Comparison of ENCODE assay signal across 8 mouse cellular contexts in genomic region chr8:106059613-106060371, GRCm38 (mm10). TPM values are rescaled to one million over a fixed set of nuclear protein-coding genes. Genes with fewer than 3 reads are reported as not detected.
A peak's percentile ranks its signal among the peaks of the same experiment; 100 is the strongest.
DNase-seq lines count a peak whose midpoint lies in the region; ATAC-seq lines count a peak whose summit lies in the region.

No protein-coding gene starts in this region.

- peak; percentile 47 for DNase-seq in left cerebral cortex, postnatal 4 days
- no peak for DNase-seq in left cerebral cortex, adult 11 months (ENCODE audit: low spot score)
- peak; percentile 76 for DNase-seq in ZHBTc4 (ENCODE audit: low read depth, low spot score)
- DNase-seq in hindbrain, embryonic 11.5 days (ENCODE audit: low spot score), result peak; percentile 77
- peak; percentile 54 to 64 for DNase-seq in lung, adult 18-20 months
- DNase-seq in right cerebral cortex, postnatal 14 days, result no peak

- WGBS in hindbrain, embryonic 11.5 days, result under 1% methylated on average over 53 of the region's 83 CpGs
- under 1% methylated on average over 62 of the region's 83 CpGs for WGBS in neural tube, embryonic 13.5 days

- H3K9me3 ChIP-seq in hindbrain, embryonic 11.5 days (ENCODE audit: control insufficient read depth, low read length), result no peaks in the 10 kb centered on the region
- H3K9me3 ChIP-seq in neural tube, embryonic 13.5 days, result no peaks in the 10 kb centered on the region

- peak overlapping the region; percentile 90 for H3K4me3 ChIP-seq in hindbrain, embryonic 11.5 days (ENCODE audit: low read depth, low read length)
- H3K4me3 ChIP-seq in neural tube, embryonic 13.5 days, result peak overlapping the region; percentile 91

- intact Hi-C loops in left cerebral cortex, postnatal 4 days (cut with DNase I), result no loop called here

- no peaks in the 10 kb centered on the region for H3K4me1 ChIP-seq in hindbrain, embryonic 11.5 days (replicated peaks; ENCODE audit: control insufficient read depth, insufficient read depth, low read length)
- peaks cover 42% of the 10 kb centered on the region for H3K4me1 ChIP-seq in neural tube, embryonic 13.5 days (replicated peaks)

- no peaks in the 10 kb centered on the region for H3K27me3 ChIP-seq in hindbrain, embryonic 11.5 days (ENCODE audit: control insufficient read depth, insufficient read depth, low read length)
- no peaks in the 10 kb centered on the region for H3K27me3 ChIP-seq in neural tube, embryonic 13.5 days

- ATAC-seq in erythroid progenitor cell, adult 5-6 weeks (replicated peaks; ENCODE audit: low FRiP score, poor library complexity, severe bottlenecking), result peak; percentile 36
- peak; percentile 89 for ATAC-seq in hindbrain, embryonic 11.5 days (ENCODE audit: low FRiP score)
- ATAC-seq in neural tube, embryonic 13.5 days (ENCODE audit: low read depth), result peak; percentile 84

- peak overlapping the region; percentile 76 for H3K4me2 ChIP-seq in hindbrain, embryonic 11.5 days (replicated peaks; ENCODE audit: low read depth, low read length)
- peak overlapping the region; percentile 78 for H3K4me2 ChIP-seq in neural tube, embryonic 13.5 days

- H3K27ac ChIP-seq in hindbrain, embryonic 11.5 days (ENCODE audit: low read depth, low read length), result peak overlapping the region; percentile 89
- peak overlapping the region; percentile 92 for H3K27ac ChIP-seq in neural tube, embryonic 13.5 days (replicated peaks)

- no peaks in the 10 kb centered on the region for H3K36me3 ChIP-seq in hindbrain, embryonic 11.5 days (ENCODE audit: control insufficient read depth, insufficient read depth, low read length)
- H3K36me3 ChIP-seq in neural tube, embryonic 13.5 days, result no peaks in the 10 kb centered on the region

- H3K9ac ChIP-seq in hindbrain, embryonic 11.5 days (ENCODE audit: low read depth, low read length), result peak overlapping the region; percentile 83
- H3K9ac ChIP-seq in neural tube, embryonic 13.5 days, result peak overlapping the region; percentile 86

RNA-seq across cellular contexts. Expression of gene Nfatc3, which starts 1.2 kb away (rescaled TPM):
- total RNA-seq in left cerebral cortex, postnatal 4 days (2021), result 10 to 100 TPM; 15.8 to 17.2 TPM
- 71.3 and 80.4 TPM in 2 replicates for total RNA-seq in erythroid progenitor cell, adult 5-6 weeks (2015; ENCODE audit: low replicate concordance)
- 32.7 and 37.5 TPM in 2 replicates for total RNA-seq in erythroid progenitor cell, adult 5-6 weeks (2017; ENCODE audit: low replicate concordance)
- polyA plus RNA-seq in hindbrain, embryonic 11.5 days (2014; fragmentation: Nextera tagmentation; extraction: Ambion mirVana), result 4.2 and 8.1 TPM in 2 replicates
- polyA plus RNA-seq in neural tube, embryonic 13.5 days (2015; fragmentation: Nextera tagmentation; extraction: Ambion mirVana), result 4.1 and 4.2 TPM in 2 replicates

RNA-seq across cellular contexts. Expression of gene Ddx28, which starts 48.1 kb away (rescaled TPM):
- total RNA-seq in left cerebral cortex, postnatal 4 days (2021), result 10 to 100 TPM; 14.4 to 15.3 TPM
- 1.8 and 4.6 TPM in 2 replicates for total RNA-seq in erythroid progenitor cell, adult 5-6 weeks (2015; ENCODE audit: low replicate concordance)
- total RNA-seq in erythroid progenitor cell, adult 5-6 weeks (2017; ENCODE audit: low replicate concordance), result 3.2 and 5.0 TPM in 2 replicates
- polyA plus RNA-seq in hindbrain, embryonic 11.5 days (2014; fragmentation: Nextera tagmentation; extraction: Ambion mirVana), result 21.2 and 21.3 TPM in 2 replicates
- 20.7 and 22.2 TPM in 2 replicates for polyA plus RNA-seq in neural tube, embryonic 13.5 days (2015; fragmentation: Nextera tagmentation; extraction: Ambion mirVana)

RNA-seq across cellular contexts. Expression of gene Dpep2nb, which starts 54.0 kb away (rescaled TPM):
- total RNA-seq in left cerebral cortex, postnatal 4 days (2021), result not detected
- total RNA-seq in erythroid progenitor cell, adult 5-6 weeks (2015; ENCODE audit: low replicate concordance), result not detected in 2 replicates
- not detected in 2 replicates for total RNA-seq in erythroid progenitor cell, adult 5-6 weeks (2017; ENCODE audit: low replicate concordance)
- 0.15 TPM in 1 of 2 replicates, not detected in the other for polyA plus RNA-seq in hindbrain, embryonic 11.5 days (2014; fragmentation: Nextera tagmentation; extraction: Ambion mirVana)
- polyA plus RNA-seq in neural tube, embryonic 13.5 days (2015; fragmentation: Nextera tagmentation; extraction: Ambion mirVana), result 0.24 TPM in 1 of 2 replicates, not detected in the other

Comparison
In these comparisons a context has a peak if more than half of its experiments do, and no peak if none do; other contexts are left out.
1. DNase-seq: peak in left cerebral cortex, postnatal 4 days (single experiment), ZHBTc4 (single experiment), hindbrain, embryonic 11.5 days (single experiment) and lung, adult 18-20 months (2 of 2); none in left cerebral cortex, adult 11 months (single experiment) and right cerebral cortex, postnatal 14 days (single experiment).
2. ATAC-seq: peak in every context shown above with its lines; median percentile 89 in hindbrain, embryonic 11.5 days; 84 in neural tube, embryonic 13.5 days; 36 in erythroid progenitor cell, adult 5-6 weeks.